7 mouse cellular contexts compared by ENCODE assay signal in the genomic region with DNA sequence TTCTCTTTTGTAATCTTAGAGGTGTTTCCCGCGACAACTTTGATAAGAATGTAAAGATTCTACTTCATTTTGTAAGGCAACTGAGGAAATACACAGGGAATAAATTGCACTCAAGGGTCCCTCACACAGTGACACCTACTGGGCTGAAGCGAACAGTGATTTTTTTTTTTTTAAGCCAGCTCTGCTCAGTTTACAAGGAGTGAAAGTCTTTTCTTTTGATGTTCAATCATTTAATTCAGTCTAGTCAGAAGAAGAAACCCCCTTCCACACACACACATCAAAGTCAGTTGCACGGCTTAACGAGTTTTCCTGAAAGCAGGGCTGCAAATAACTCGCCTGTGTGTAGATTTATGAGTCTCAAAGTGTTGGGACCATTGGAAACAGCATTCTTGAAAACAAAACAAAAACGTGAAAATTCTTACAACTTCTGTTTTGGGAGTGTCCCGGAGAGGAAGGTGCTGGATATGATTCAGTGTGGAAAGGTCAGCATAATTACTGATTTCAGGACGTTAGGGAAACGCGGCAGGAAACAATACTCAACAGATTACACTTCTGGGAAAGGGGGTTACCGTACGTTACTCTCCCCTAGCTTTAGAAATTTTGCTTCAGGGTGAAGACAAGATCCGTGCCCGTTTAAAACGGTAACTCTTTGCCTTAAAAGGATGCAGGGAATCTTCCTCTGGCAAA. TPM values are rescaled to one million over a fixed set of nuclear protein-coding genes. Genes with fewer than 3 reads are reported as not detected.
DNase-seq lines count a peak whose midpoint lies in the region; ATAC-seq and TF ChIP-seq lines count a peak whose summit lies in the region.

A gene (plus strand): TSS at position 588 of the 687 bp plus-strand sequence.

- intact Hi-C loops in heart, postnatal 36 days (cut with DNase I) = loop anchor here (2.0 to 5.0 kb wide), 2 partner anchors 168 to 463 kb away; no protein-coding TSS in a partner anchor
- intact Hi-C loops in left cerebral cortex, postnatal 4 days (cut with DNase I) = loop anchor here (5.0 kb wide), 1 partner anchor 637 kb away; no protein-coding TSS in a partner anchor

- no peak within 1 kb of the TSS for H3K9ac ChIP-seq in CH12.LX (ENCODE audit: insufficient read depth, low read depth)
- peak within 1 kb of the TSS; percentile 67 for H3K9ac ChIP-seq in midbrain, embryonic 14.5 days (replicated peaks; ENCODE audit: low read length)

- dilution Hi-C loops in CH12.LX (cut with MboI; ENCODE audit: extremely low pct_ligation_motif_present, extremely low pct_unique_long_range_greater_than_20kb, low sequenced_read_pairs) = no loop called here

- no peaks in the 10 kb centered on the region for H3K9me3 ChIP-seq in CH12.LX (replicated peaks; ENCODE audit: low read length)
- no peaks in the 10 kb centered on the region for H3K9me3 ChIP-seq in forebrain, embryonic 10.5 days
- no peaks in the 10 kb centered on the region for H3K9me3 ChIP-seq in midbrain, embryonic 14.5 days (ENCODE audit: control insufficient read depth, low read length)

- H3K4me2 ChIP-seq in CH12.LX (ENCODE audit: insufficient read depth, low read depth, poor library complexity, severe bottlenecking) = no peak within 1 kb of the TSS
- H3K4me2 ChIP-seq in midbrain, embryonic 14.5 days (ENCODE audit: low read length) = peak within 1 kb of the TSS; percentile 91

- TF ChIP-seq POLR2A in CH12.LX (IDR thresholded peaks at IDR 0.05; ENCODE audit: low read depth, low read length) = no peak

- in situ Hi-C loops in CH12.LX (cut with MboI; ENCODE audit: low pct_ligation_motif_present, low pct_unique_long_range_greater_than_20kb, low sequenced_read_pairs) = no loop called here

- peak; percentile 38; the same call in 1 of the 2 replicates for ATAC-seq in midbrain, embryonic 14.5 days (ENCODE audit: low FRiP score, low TSS enrichment)

- peak in 1 of 2 experiments; percentile 51; a peak in 2 of 4 replicates for TF ChIP-seq CTCF in CH12.LX (conservative IDR thresholded peaks at IDR 0.05 in 1 of 2, IDR thresholded peaks at IDR 0.05 in 1 of 2; ENCODE audit: low read depth in 2 of 2, low read length in 2 of 2)

- no peaks in the 10 kb centered on the region for H3K79me2 ChIP-seq in CH12.LX (replicated peaks; ENCODE audit: control insufficient read depth, extremely low read depth, insufficient read depth, poor library complexity, severe bottlenecking)

- 1% methylated on average over 16 of the region's 16 CpGs for WGBS in forebrain, embryonic 10.5 days
- under 1% methylated on average over 16 of the region's 16 CpGs for WGBS in midbrain, embryonic 14.5 days

- H3K4me1 ChIP-seq in CH12.LX (ENCODE audit: control insufficient read depth in 1 of 2, insufficient read depth in 2 of 2) = no peaks in the 10 kb centered on the region
- H3K4me1 ChIP-seq in forebrain, embryonic 10.5 days = 0 out of 2 replicates have a peak, but pooled peaks cover 4% of the 10 kb centered on the region
- H3K4me1 ChIP-seq in midbrain, embryonic 14.5 days (ENCODE audit: control insufficient read depth, insufficient read depth, low read length) = 0 out of 2 replicates have a peak, but pooled peaks cover 4% of the 10 kb centered on the region

- H3K27ac ChIP-seq in CH12.LX (ENCODE audit: insufficient read depth, low read depth) = no peak within 1 kb of the TSS
- H3K27ac ChIP-seq in forebrain, embryonic 10.5 days = peak within 1 kb of the TSS; percentile 85
- peak within 1 kb of the TSS; percentile 68 for H3K27ac ChIP-seq in midbrain, embryonic 14.5 days (replicated peaks; ENCODE audit: low read depth, low read length)

- peak; percentile 71 for DNase-seq in 3T3-L1 (ENCODE audit: low read depth, low spot score)
- DNase-seq in CH12.LX (ENCODE audit: extremely low read depth) = no peak
- DNase-seq in forebrain, embryonic 10.5 days (ENCODE audit: extremely low spot score, low spot score) = peak; percentile 23
- DNase-seq in heart, postnatal 36 days = peak in 1 of 2 experiments; percentile 17
- DNase-seq in left cerebral cortex, postnatal 4 days = no peak
- DNase-seq in midbrain, embryonic 14.5 days = peak; percentile 73
- DNase-seq in testis, postnatal 10 days (ENCODE audit: low spot score) = no peak

- TF ChIP-seq RAD21 in CH12.LX (IDR thresholded peaks at IDR 0.05; ENCODE audit: low read depth, low read length) = peak; percentile 28

- no peak within 1 kb of the TSS for H3K4me3 ChIP-seq in CH12.LX (replicated peaks in 1 of 3; ENCODE audit: low read depth in 2 of 3, low read length in 2 of 3, poor library complexity in 1 of 3)
- peak within 1 kb of the TSS; percentile 61 for H3K4me3 ChIP-seq in forebrain, embryonic 10.5 days
- H3K4me3 ChIP-seq in midbrain, embryonic 14.5 days (replicated peaks; ENCODE audit: low read depth, low read length) = peak within 1 kb of the TSS; percentile 61

- no peaks in the 10 kb centered on the region for H3K36me3 ChIP-seq in CH12.LX (replicated peaks in 1 of 2; ENCODE audit: control insufficient read depth in 1 of 2, insufficient read depth in 1 of 2, low read length in 1 of 2)
- H3K36me3 ChIP-seq in forebrain, embryonic 10.5 days (replicated peaks) = no peaks in the 10 kb centered on the region
- no peaks in the 10 kb centered on the region for H3K36me3 ChIP-seq in midbrain, embryonic 14.5 days (ENCODE audit: control insufficient read depth, insufficient read depth, low read length)

- no peak for TF ChIP-seq EP300 in CH12.LX (IDR thresholded peaks at IDR 0.05; ENCODE audit: low read length)

- no peaks in the 10 kb centered on the region for H3K27me3 ChIP-seq in CH12.LX (replicated peaks)
- H3K27me3 ChIP-seq in forebrain, embryonic 10.5 days (ENCODE audit: poor library complexity, severe bottlenecking) = peaks cover 22% of the 10 kb centered on the region
- H3K27me3 ChIP-seq in midbrain, embryonic 14.5 days (ENCODE audit: control insufficient read depth, insufficient read depth, low read length) = peaks cover 5% of the 10 kb centered on the region; the same call in 1 of the 2 replicates

TF ChIP-seq in CH12.LX, 34 proteins besides CTCF, POLR2A, EP300 and RAD21:
- no peak for TF ChIP-seq E2F4 (IDR thresholded peaks at IDR 0.05; ENCODE audit: insufficient replicate concordance, low read depth, low read length)
- TF ChIP-seq ZNF384 (IDR thresholded peaks at IDR 0.05; ENCODE audit: low read depth, low read length) = peak; percentile 86
- TF ChIP-seq SMC3 (IDR thresholded peaks at IDR 0.05; ENCODE audit: low read depth, low read length) = peak; percentile 30; the same call in 1 of the 2 replicates
TF ChIP-seq in CH12.LX: peak in this region for 2.

RNA-seq across cellular contexts. Expression of the gene that starts here (rescaled TPM):
- total RNA-seq in CH12.LX (2012; rRNA removed) (not detected in 2 replicates), CH12.LX (2014; rRNA removed) (not detected in 2 replicates)
- not detected in 2 replicates for polyA plus RNA-seq in CH12.LX (2012; ENCODE audit: insufficient read length, low read depth)
- polyA plus RNA-seq in forebrain, embryonic 10.5 days (2016; fragmentation: Nextera tagmentation; extraction: Ambion mirVana) = 5.8 and 6.7 TPM in 2 replicates
- 10 to 100 TPM; 15.4 to 18.7 TPM for total RNA-seq in heart, postnatal 36 days (2021)
- total RNA-seq in left cerebral cortex, postnatal 4 days (2021) = 10 to 100 TPM; 24.6 TPM
- polyA plus RNA-seq in midbrain, embryonic 14.5 days (2014; fragmentation: Nextera tagmentation; extraction: Ambion mirVana) = 10.3 and 12.2 TPM in 2 replicates

Comparison
In these comparisons a context has a peak if more than half of its experiments do, and no peak if none do; other contexts are left out.
1. RNA of the gene that starts here (total RNA-seq): 24.6 TPM in left cerebral cortex, postnatal 4 days and 15.4 to 18.7 TPM in heart, postnatal 36 days; not detected in CH12.LX; every median in the first group is over 10 times any median in the second.
2. DNase-seq: peak in 3T3-L1 (single experiment), forebrain, embryonic 10.5 days (single experiment) and midbrain, embryonic 14.5 days (single experiment); none in CH12.LX (single experiment), left cerebral cortex, postnatal 4 days (single experiment) and testis, postnatal 10 days (single experiment).
3. H3K4me3 ChIP-seq: peak in forebrain, embryonic 10.5 days (single experiment) and midbrain, embryonic 14.5 days (single experiment); none in CH12.LX (0 of 3).